Mouse (Mus musculus): ENCODE measurements around the gene Trpc7. TPM values are rescaled to one million over a fixed set of nuclear protein-coding genes. Genes with fewer than 3 reads are reported as not detected.

Trpc7 gene
- polyA plus RNA-seq, 1 experiment from 2014 or later, result 6.3 TPM

- H3K27me3 ChIP-seq (replicated peaks; ENCODE audit: control insufficient read depth, insufficient read depth, low read length), result no peaks in the 10 kb centered on the region
- no peak overlapping the region for H3K27ac ChIP-seq (ENCODE audit: low read length)
- H3K9ac ChIP-seq (replicated peaks; ENCODE audit: low read depth, low read length), result no peak overlapping the region
- H3K4me2 ChIP-seq (ENCODE audit: low read length), result no peak overlapping the region
- H3K4me3 ChIP-seq (replicated peaks; ENCODE audit: low read length), result no peak overlapping the region
- no peak for ATAC-seq
- WGBS, result 76% methylated on average over 3 of the region's 3 CpGs
- H3K4me1 ChIP-seq (replicated peaks; ENCODE audit: control insufficient read depth, insufficient read depth, low read length), result peaks cover 4% of the 10 kb centered on the region
- no peaks in the 10 kb centered on the region for H3K9me3 ChIP-seq (ENCODE audit: control insufficient read depth, low read length)
- H3K36me3 ChIP-seq (ENCODE audit: control insufficient read depth, insufficient read depth), result no peaks in the 10 kb centered on the region
Measured at GRCm38 (mm10) chr13:56805131-56805530, 90.7 kb downstream of the Trpc7 start.

GRCm38 (mm10) chr13:56797459-56797858 is 98.3 kb downstream of the Trpc7 start:
- no peaks in the 10 kb centered on the region for H3K36me3 ChIP-seq (ENCODE audit: control insufficient read depth, insufficient read depth)
- H3K27me3 ChIP-seq (replicated peaks; ENCODE audit: control insufficient read depth, insufficient read depth, low read length), result no peaks in the 10 kb centered on the region
- no peak overlapping the region for H3K4me2 ChIP-seq (ENCODE audit: low read length)
- no peak overlapping the region for H3K27ac ChIP-seq (ENCODE audit: low read length)
- H3K4me1 ChIP-seq (replicated peaks; ENCODE audit: control insufficient read depth, insufficient read depth, low read length), result peaks cover 15% of the 10 kb centered on the region
- ATAC-seq, result no peak
- no peaks in the 10 kb centered on the region for H3K9me3 ChIP-seq (ENCODE audit: control insufficient read depth, low read length)
- WGBS, result 83% methylated on average over 7 of the region's 7 CpGs
- no peak overlapping the region for H3K9ac ChIP-seq (replicated peaks; ENCODE audit: low read depth, low read length)
- H3K4me3 ChIP-seq (replicated peaks; ENCODE audit: low read length), result no peak overlapping the region

- H3K9me3 ChIP-seq (ENCODE audit: control insufficient read depth, low read length), result no peaks in the 10 kb centered on the region
- no peak overlapping the region for H3K4me3 ChIP-seq (replicated peaks; ENCODE audit: low read length)
- peaks cover 18% of the 10 kb centered on the region for H3K4me1 ChIP-seq (replicated peaks; ENCODE audit: control insufficient read depth, insufficient read depth, low read length)
- no peaks in the 10 kb centered on the region for H3K36me3 ChIP-seq (ENCODE audit: control insufficient read depth, insufficient read depth)
- no peaks in the 10 kb centered on the region for H3K27me3 ChIP-seq (replicated peaks; ENCODE audit: control insufficient read depth, insufficient read depth, low read length)
- no peak overlapping the region for H3K27ac ChIP-seq (ENCODE audit: low read length)
- H3K4me2 ChIP-seq (ENCODE audit: low read length), result no peak overlapping the region
- ATAC-seq, result no peak
- no peak overlapping the region for H3K9ac ChIP-seq (replicated peaks; ENCODE audit: low read depth, low read length)
- 55% methylated on average over 7 of the region's 7 CpGs for WGBS
Measured at GRCm38 (mm10) chr13:56795501-56795900, 100.3 kb downstream of the Trpc7 start.

GRCm38 (mm10) chr13:56794441-56794840 is 101.4 kb downstream of the Trpc7 start:
- Histone ChIP-seq H3K4me3 (replicated peaks; ENCODE audit: low read length) (no peak overlapping the region), H3K27me3 (replicated peaks; ENCODE audit: control insufficient read depth, insufficient read depth, low read length) (no peaks in the 10 kb centered on the region), H3K4me2 (ENCODE audit: low read length) (no peak overlapping the region), H3K36me3 (ENCODE audit: control insufficient read depth, insufficient read depth) (no peaks in the 10 kb centered on the region), H3K9ac (replicated peaks; ENCODE audit: low read depth, low read length) (no peak overlapping the region; the same call in 1 of the 2 replicates), H3K27ac (ENCODE audit: low read length) (peak overlapping the region; percentile 57), H3K9me3 (ENCODE audit: control insufficient read depth, low read length) (no peaks in the 10 kb centered on the region), H3K4me1 (replicated peaks; ENCODE audit: control insufficient read depth, insufficient read depth, low read length) (peaks cover 18% of the 10 kb centered on the region)
- ATAC-seq, result peak; percentile 48
- WGBS, result 19% methylated on average over 7 of the region's 7 CpGs

- 93% methylated on average over 3 of the region's 3 CpGs for WGBS
- Histone ChIP-seq H3K9ac (replicated peaks; ENCODE audit: low read depth, low read length) (no peak overlapping the region), H3K9me3 (ENCODE audit: control insufficient read depth, low read length) (no peaks in the 10 kb centered on the region)
Measured at GRCm38 (mm10) chr13:56792844-56793243, 102.9 kb downstream of the Trpc7 start.

GRCm38 (mm10) chr13:56790683-56791082 is 105.1 kb downstream of the Trpc7 start:
- ATAC-seq, result no peak

More at GRCm38 (mm10) chr13:56792844-56793243, 102.9 kb downstream of the Trpc7 start:
- ATAC-seq, result no peak
- no peak overlapping the region for H3K4me2 ChIP-seq (ENCODE audit: low read length)
- H3K4me3 ChIP-seq (replicated peaks; ENCODE audit: low read length), result no peak overlapping the region
- no peaks in the 10 kb centered on the region for H3K27me3 ChIP-seq (replicated peaks; ENCODE audit: control insufficient read depth, insufficient read depth, low read length)
- H3K36me3 ChIP-seq (ENCODE audit: control insufficient read depth, insufficient read depth), result no peaks in the 10 kb centered on the region
- peaks cover 18% of the 10 kb centered on the region for H3K4me1 ChIP-seq (replicated peaks; ENCODE audit: control insufficient read depth, insufficient read depth, low read length)
- H3K27ac ChIP-seq (ENCODE audit: low read length), result no peak overlapping the region

GRCm38 (mm10) chr13:56782621-56783020 is 113.2 kb downstream of the Trpc7 start:
- Histone ChIP-seq H3K27me3 (replicated peaks; ENCODE audit: control insufficient read depth, insufficient read depth, low read length) (no peaks in the 10 kb centered on the region), H3K4me2 (ENCODE audit: low read length) (no peak overlapping the region), H3K36me3 (ENCODE audit: control insufficient read depth, insufficient read depth) (no peaks in the 10 kb centered on the region), H3K4me1 (replicated peaks; ENCODE audit: control insufficient read depth, insufficient read depth, low read length) (peaks cover 19% of the 10 kb centered on the region), H3K9ac (replicated peaks; ENCODE audit: low read depth, low read length) (no peak overlapping the region), H3K9me3 (ENCODE audit: control insufficient read depth, low read length) (no peaks in the 10 kb centered on the region), H3K27ac (ENCODE audit: low read length) (no peak overlapping the region), H3K4me3 (replicated peaks; ENCODE audit: low read length) (no peak overlapping the region)
- 86% methylated on average over 1 of the region's 1 CpGs for WGBS
- no peak for ATAC-seq

More at GRCm38 (mm10) chr13:56790683-56791082, 105.1 kb downstream of the Trpc7 start:
- no peaks in the 10 kb centered on the region for H3K36me3 ChIP-seq (ENCODE audit: control insufficient read depth, insufficient read depth)
- H3K9ac ChIP-seq (replicated peaks; ENCODE audit: low read depth, low read length), result no peak overlapping the region
- no peaks in the 10 kb centered on the region for H3K9me3 ChIP-seq (ENCODE audit: control insufficient read depth, low read length)
- no peak overlapping the region for H3K4me3 ChIP-seq (replicated peaks; ENCODE audit: low read length)
- H3K4me2 ChIP-seq (ENCODE audit: low read length), result no peak overlapping the region
- 89% methylated on average over 3 of the region's 3 CpGs for WGBS
- H3K4me1 ChIP-seq (replicated peaks; ENCODE audit: control insufficient read depth, insufficient read depth, low read length), result peaks cover 18% of the 10 kb centered on the region
- H3K27ac ChIP-seq (ENCODE audit: low read length), result no peak overlapping the region
- H3K27me3 ChIP-seq (replicated peaks; ENCODE audit: control insufficient read depth, insufficient read depth, low read length), result no peaks in the 10 kb centered on the region

GRCm38 (mm10) chr13:56781697-56782096 is 114.1 kb downstream of the Trpc7 start:
- Histone ChIP-seq H3K9ac (replicated peaks; ENCODE audit: low read depth, low read length) (no peak overlapping the region), H3K9me3 (ENCODE audit: control insufficient read depth, low read length) (no peaks in the 10 kb centered on the region), H3K27me3 (replicated peaks; ENCODE audit: control insufficient read depth, insufficient read depth, low read length) (no peaks in the 10 kb centered on the region), H3K4me2 (ENCODE audit: low read length) (no peak overlapping the region), H3K27ac (ENCODE audit: low read length) (no peak overlapping the region), H3K4me3 (replicated peaks; ENCODE audit: low read length) (no peak overlapping the region), H3K36me3 (ENCODE audit: control insufficient read depth, insufficient read depth) (no peaks in the 10 kb centered on the region), H3K4me1 (replicated peaks; ENCODE audit: control insufficient read depth, insufficient read depth, low read length) (peaks cover 19% of the 10 kb centered on the region)
- no peak for ATAC-seq
- WGBS, result 87% methylated on average over 3 of the region's 3 CpGs

- Histone ChIP-seq H3K4me1 (replicated peaks; ENCODE audit: control insufficient read depth, insufficient read depth, low read length) (peaks cover 19% of the 10 kb centered on the region), H3K9me3 (ENCODE audit: control insufficient read depth, low read length) (no peaks in the 10 kb centered on the region), H3K36me3 (ENCODE audit: control insufficient read depth, insufficient read depth) (no peaks in the 10 kb centered on the region), H3K27ac (ENCODE audit: low read length) (peak overlapping the region; percentile 1; the same call in 1 of the 2 replicates), H3K9ac (replicated peaks; ENCODE audit: low read depth, low read length) (no peak overlapping the region), H3K4me3 (replicated peaks; ENCODE audit: low read length) (no peak overlapping the region), H3K4me2 (ENCODE audit: low read length) (no peak overlapping the region), H3K27me3 (replicated peaks; ENCODE audit: control insufficient read depth, insufficient read depth, low read length) (no peaks in the 10 kb centered on the region)
- WGBS, result 44% methylated on average over 13 of the region's 13 CpGs
- peak; percentile 16; the same call in 1 of the 2 replicates for ATAC-seq
Measured at GRCm38 (mm10) chr13:56780746-56781469, 114.9 kb downstream of the Trpc7 start.

Data from forebrain, embryonic 16.5 days (tissue).